Mouse (Mus musculus) midbrain, embryonic 15.5 days (tissue): ENCODE results near the gene Agmat. TPM values are rescaled to one million over a fixed set of nuclear protein-coding genes. Genes with fewer than 3 reads are reported as not detected.

ENCODE experiments used
- ATAC-seq: fragments of 200-750 bp; cut with Nextera tagmentation; replicated peaks from 2 replicates; pipeline ENCODE4 v1.8.0; 2017; ENCODE audit warnings: moderate TSS enrichment
- H3K27ac ChIP-seq: fragments of 300-500 bp; sonication (generic); 2 replicates; pipeline ENCODE4 v1.5.1; 2015; ENCODE audit warnings: mild to moderate bottlenecking, inconsistent platforms
- H3K27me3 ChIP-seq: fragments of 300-500 bp; sonication (generic); replicated peaks from 2 replicates; pipeline ENCODE4 v1.6.1; 2015; ENCODE audit warnings: inconsistent platforms
- H3K36me3 ChIP-seq: fragments of 300-500 bp; sonication (generic); replicated peaks from 2 replicates; pipeline ENCODE4 v1.6.1; 2015; ENCODE audit warnings: inconsistent platforms
- H3K4me1 ChIP-seq: fragments of 300-500 bp; sonication (generic); 2 replicates; pipeline ENCODE4 v1.6.1; 2015; ENCODE audit warnings: inconsistent platforms
- H3K4me2 ChIP-seq: fragments of 300-500 bp; sonication (generic); 2 replicates; pipeline ENCODE4 v1.6.1; 2015; ENCODE audit warnings: inconsistent platforms, mild to moderate bottlenecking, moderate library complexity
- H3K4me3 ChIP-seq: fragments of 300-500 bp; sonication (generic); 2 replicates; pipeline ENCODE4 v1.5.1; 2015; ENCODE audit warnings: mild to moderate bottlenecking, inconsistent platforms
- H3K9ac ChIP-seq: fragments of 300-500 bp; sonication (generic); 2 replicates; pipeline ENCODE4 v1.6.1; 2015; ENCODE audit warnings: mild to moderate bottlenecking, inconsistent platforms
- H3K9me3 ChIP-seq: fragments of 300-500 bp; sonication (generic); 2 replicates; pipeline ENCODE4 v1.6.1; 2016; ENCODE audit warnings: inconsistent platforms
- WGBS: fragments of 180-500 bp; shearing (Covaris S2); methylation state at CpG from one replicate; pipeline ENCODE4 v1.1.7; 2015; ENCODE audit warnings: mixed read lengths; 5-methylcytosine and 5-hydroxymethylcytosine counted together
- polyA plus RNA-seq: library from polyadenylated mRNA; unstranded; fragments of >200 nt; fragmentation: Nextera tagmentation; extraction: Ambion mirVana; gene quantifications from 2 replicates; pipeline ENCODE4 v1.2.1, GENCODE M21; 2015

Gene Agmat
- polyA plus RNA-seq, 1 experiment from 2014 or later, result not detected

GRCm38 (mm10) chr4:141805886-141806285 is 59.4 kb downstream of the Agmat start:
- 96% methylated on average over 8 of the region's 8 CpGs for WGBS
- Histone ChIP-seq H3K9me3 (no peaks in the 10 kb centered on the region), H3K36me3 (peaks cover 40% of the 10 kb centered on the region; the same call in 1 of the 2 replicates), H3K27ac (no peak overlapping the region), H3K4me2 (no peak overlapping the region), H3K4me3 (no peak overlapping the region), H3K27me3 (no peaks in the 10 kb centered on the region), H3K9ac (no peak overlapping the region), H3K4me1 (no peaks in the 10 kb centered on the region)
- no peak for ATAC-seq

Other genes with a start within 250 kb of the Agmat start
- 19.4 and 20.0 TPM in 2 replicates for gene Spen, start 208.1 kb upstream of the Agmat start, polyA plus RNA-seq
- gene Fblim1, start 140.6 kb upstream of the Agmat start, polyA plus RNA-seq, result 35.2 and 41.0 TPM in 2 replicates
- 0.32 and 0.65 TPM in 2 replicates for gene Tmem82, start 128.0 kb upstream of the Agmat start, polyA plus RNA-seq
- 0.26 and 0.61 TPM in 2 replicates for gene Slc25a34, start 122.9 kb upstream of the Agmat start, polyA plus RNA-seq
- 9.7 and 10.7 TPM in 2 replicates for gene Plekhm2, start 81.8 kb upstream of the Agmat start, polyA plus RNA-seq
- 0.49 and 0.53 TPM in 2 replicates for gene Rsc1a1, start 61.1 kb upstream of the Agmat start, polyA plus RNA-seq
- gene Ddi2, start 23.3 kb upstream of the Agmat start, polyA plus RNA-seq, result 13.3 and 14.0 TPM in 2 replicates
- gene Dnajc16, start 44.3 kb downstream of the Agmat start, polyA plus RNA-seq, result 6.5 and 6.6 TPM in 2 replicates
- gene Casp9, start 46.9 kb downstream of the Agmat start, polyA plus RNA-seq, result 20.7 and 21.4 TPM in 2 replicates
- gene Cela2a, start 79.5 kb downstream of the Agmat start, polyA plus RNA-seq, result 0.36 and 0.43 TPM in 2 replicates
- gene Ctrc, start 99.7 kb downstream of the Agmat start, polyA plus RNA-seq, result not detected in 2 replicates
- 71.5 and 82.6 TPM in 2 replicates for gene Efhd2, start 128.2 kb downstream of the Agmat start, polyA plus RNA-seq